Mouse (Mus musculus): ENCODE measurements at regions not wholly inside any gene's neighbourhood (a gene's known extent, or its start where the extent isn't known, plus 50 kb on each side); places are given as distances from the start of the nearest gene placed in this dataset.
A peak's percentile ranks its signal among the peaks of the same experiment; 100 is the strongest.

- no peak for DNase-seq
- Histone ChIP-seq H3K9ac (replicated peaks; ENCODE audit: low read length) (no peak overlapping the region), H3K4me3 (replicated peaks; ENCODE audit: low read depth, low read length) (no peak overlapping the region), H3K27ac (replicated peaks; ENCODE audit: low read depth, low read length) (no peak overlapping the region), H3K4me1 (ENCODE audit: control insufficient read depth, insufficient read depth, low read length) (no peaks in the 10 kb centered on the region), H3K27me3 (ENCODE audit: control insufficient read depth, insufficient read depth, low read length) (no peaks in the 10 kb centered on the region), H3K36me3 (ENCODE audit: control insufficient read depth, insufficient read depth, low read length) (no peaks in the 10 kb centered on the region), H3K9me3 (ENCODE audit: control insufficient read depth, low read length) (no peaks in the 10 kb centered on the region; the same call in 1 of the 2 replicates), H3K4me2 (ENCODE audit: low read length) (no peak overlapping the region)
- 82% methylated on average over 3 of the region's 3 CpGs for WGBS
- no peak for ATAC-seq (ENCODE audit: low FRiP score, low TSS enrichment)
Measured at GRCm38 (mm10) chr15:95714408-95714807, 58.6 kb upstream of the Dbx2 start.

GRCm38 (mm10) chr15:95715941-95716340, 60.2 kb upstream of the Dbx2 start:
- no peak overlapping the region for H3K4me2 ChIP-seq (ENCODE audit: low read length)
- H3K9ac ChIP-seq (replicated peaks; ENCODE audit: low read length), result no peak overlapping the region
- no peak overlapping the region for H3K4me3 ChIP-seq (replicated peaks; ENCODE audit: low read depth, low read length)
- no peaks in the 10 kb centered on the region for H3K4me1 ChIP-seq (ENCODE audit: control insufficient read depth, insufficient read depth, low read length)
- no peaks in the 10 kb centered on the region for H3K9me3 ChIP-seq (ENCODE audit: control insufficient read depth, low read length)
- DNase-seq (no peak), ATAC-seq (ENCODE audit: low FRiP score, low TSS enrichment) (no peak)
- no peak overlapping the region for H3K27ac ChIP-seq (replicated peaks; ENCODE audit: low read depth, low read length)
- H3K36me3 ChIP-seq (ENCODE audit: control insufficient read depth, insufficient read depth, low read length), result no peaks in the 10 kb centered on the region
- 93% methylated on average over 9 of the region's 9 CpGs for WGBS
- no peaks in the 10 kb centered on the region for H3K27me3 ChIP-seq (ENCODE audit: control insufficient read depth, insufficient read depth, low read length)

- H3K27ac ChIP-seq (replicated peaks; ENCODE audit: low read depth, low read length), result no peak overlapping the region
- H3K9me3 ChIP-seq (ENCODE audit: control insufficient read depth, low read length), result no peaks in the 10 kb centered on the region
- H3K27me3 ChIP-seq (ENCODE audit: control insufficient read depth, insufficient read depth, low read length), result no peaks in the 10 kb centered on the region
- no peak overlapping the region for H3K4me2 ChIP-seq (ENCODE audit: low read length)
- ATAC-seq (ENCODE audit: low FRiP score, low TSS enrichment) (no peak), DNase-seq (no peak)
- 33% methylated on average over 7 of the region's 7 CpGs for WGBS
- no peaks in the 10 kb centered on the region for H3K36me3 ChIP-seq (ENCODE audit: control insufficient read depth, insufficient read depth, low read length)
- H3K9ac ChIP-seq (replicated peaks; ENCODE audit: low read length), result no peak overlapping the region
- no peak overlapping the region for H3K4me3 ChIP-seq (replicated peaks; ENCODE audit: low read depth, low read length)
- no peaks in the 10 kb centered on the region for H3K4me1 ChIP-seq (ENCODE audit: control insufficient read depth, insufficient read depth, low read length)
Measured at GRCm38 (mm10) chr15:95723699-95724098, 66.9 kb upstream of the Ano6 start.

DNA sequence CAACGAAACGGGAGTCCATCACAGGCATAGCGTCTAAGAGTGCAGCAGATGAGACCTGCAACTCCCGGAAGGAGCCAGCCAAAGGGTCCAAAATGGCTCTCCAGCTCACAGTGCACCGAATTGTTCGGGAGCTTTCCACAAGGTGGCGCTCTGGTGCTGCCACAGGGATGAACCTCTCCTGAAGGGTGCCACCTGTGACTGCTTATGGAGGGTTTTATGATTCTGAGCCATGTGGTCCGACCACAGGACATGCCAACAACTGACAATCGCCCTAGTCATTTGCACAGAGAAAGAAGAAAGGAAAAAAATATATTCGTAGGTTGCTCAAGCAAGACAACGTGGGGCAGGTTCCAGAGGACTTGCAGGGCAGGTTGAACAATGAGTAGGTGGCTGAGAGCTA, 64.8 kb upstream of the Ano6 start:
- Histone ChIP-seq H3K4me2 (ENCODE audit: low read length) (no peak overlapping the region), H3K27ac (replicated peaks; ENCODE audit: low read depth, low read length) (no peak overlapping the region), H3K4me3 (replicated peaks; ENCODE audit: low read depth, low read length) (no peak overlapping the region), H3K4me1 (ENCODE audit: control insufficient read depth, insufficient read depth, low read length) (no peaks in the 10 kb centered on the region), H3K9me3 (ENCODE audit: control insufficient read depth, low read length) (no peaks in the 10 kb centered on the region), H3K36me3 (ENCODE audit: control insufficient read depth, insufficient read depth, low read length) (no peaks in the 10 kb centered on the region), H3K27me3 (ENCODE audit: control insufficient read depth, insufficient read depth, low read length) (no peaks in the 10 kb centered on the region), H3K9ac (replicated peaks; ENCODE audit: low read length) (no peak overlapping the region)
- DNase-seq, result peak; percentile 78
- ATAC-seq (ENCODE audit: low FRiP score, low TSS enrichment), result no peak
- 45% methylated on average over 11 of the region's 11 CpGs for WGBS

GRCm38 (mm10) chr15:95726516-95726915, 64.1 kb upstream of the Ano6 start:
- Histone ChIP-seq H3K27ac (replicated peaks; ENCODE audit: low read depth, low read length) (no peak overlapping the region), H3K36me3 (ENCODE audit: control insufficient read depth, insufficient read depth, low read length) (no peaks in the 10 kb centered on the region), H3K4me2 (ENCODE audit: low read length) (no peak overlapping the region), H3K4me1 (ENCODE audit: control insufficient read depth, insufficient read depth, low read length) (no peaks in the 10 kb centered on the region), H3K4me3 (replicated peaks; ENCODE audit: low read depth, low read length) (no peak overlapping the region), H3K27me3 (ENCODE audit: control insufficient read depth, insufficient read depth, low read length) (no peaks in the 10 kb centered on the region), H3K9ac (replicated peaks; ENCODE audit: low read length) (no peak overlapping the region), H3K9me3 (ENCODE audit: control insufficient read depth, low read length) (no peaks in the 10 kb centered on the region)
- no peak for DNase-seq
- 81% methylated on average over 13 of the region's 13 CpGs for WGBS
- no peak for ATAC-seq (ENCODE audit: low FRiP score, low TSS enrichment)

DNA sequence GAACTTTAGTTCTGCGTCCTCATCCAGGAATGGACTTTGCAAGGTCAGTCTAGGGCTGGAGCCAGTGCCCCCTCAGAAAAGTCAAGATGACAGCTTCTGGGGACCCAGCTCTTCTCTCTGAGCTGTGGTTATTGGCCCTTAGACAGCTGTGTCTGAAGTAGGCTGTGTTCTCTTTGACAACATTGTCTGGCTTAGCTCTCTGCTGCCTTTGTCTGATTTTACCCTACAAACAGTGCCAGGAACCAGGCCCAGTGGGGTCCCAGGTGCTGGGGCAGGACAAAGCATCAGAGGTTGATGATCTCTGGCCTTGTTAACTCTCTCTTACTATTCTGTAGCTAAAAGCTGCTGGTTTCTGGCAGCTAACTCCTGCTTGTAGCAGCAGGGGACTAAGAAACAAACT, 54.9 kb upstream of the Ano6 start:
- H3K4me1 ChIP-seq (ENCODE audit: control insufficient read depth, insufficient read depth, low read length), result no peaks in the 10 kb centered on the region
- no peak overlapping the region for H3K9ac ChIP-seq (replicated peaks; ENCODE audit: low read length)
- H3K4me3 ChIP-seq (replicated peaks; ENCODE audit: low read depth, low read length), result no peak overlapping the region
- H3K27ac ChIP-seq (replicated peaks; ENCODE audit: low read depth, low read length), result no peak overlapping the region
- no peak overlapping the region for H3K4me2 ChIP-seq (ENCODE audit: low read length)
- H3K27me3 ChIP-seq (ENCODE audit: control insufficient read depth, insufficient read depth, low read length), result no peaks in the 10 kb centered on the region
- no peaks in the 10 kb centered on the region for H3K36me3 ChIP-seq (ENCODE audit: control insufficient read depth, insufficient read depth, low read length)
- H3K9me3 ChIP-seq (ENCODE audit: control insufficient read depth, low read length), result no peaks in the 10 kb centered on the region
- WGBS, result 58% methylated on average over 1 of the region's 1 CpGs
- DNase-seq (no peak), ATAC-seq (ENCODE audit: low FRiP score, low TSS enrichment) (no peak)

Measured in midbrain, embryonic 14.5 days (tissue).